Comparison of ENCODE assay signal across 9 mouse cellular contexts in genomic region chr3:89354816-89355511, GRCm38 (mm10). TPM values are rescaled to one million over a fixed set of nuclear protein-coding genes. Genes with fewer than 3 reads are reported as not detected.
DNase-seq lines count a peak whose midpoint lies in the region; ATAC-seq and TF ChIP-seq lines count a peak whose summit lies in the region.
"Had no signal": no experiment of that assay in that cellular context is flagged by ENCODE, and none has a peak within 500 bp of the region (broad histone marks: within the 10 kb centered on the region; RNA-seq: fewer than 3 reads in every experiment).

No protein-coding gene starts in this region.

- H3K4me2 ChIP-seq in heart, postnatal 0 days (ENCODE audit: low read depth, low read length) = no peak overlapping the region
- H3K4me2 ChIP-seq in lung, embryonic 15.5 days = 0 out of 2 replicates have a peak overlapping the region, but pooled peaks have one; percentile 18
- H3K4me2 ChIP-seq: heart, embryonic 15.5 days had no signal

- no peak for TF ChIP-seq EP300 in heart, postnatal 0 days (IDR thresholded peaks at IDR 0.05; ENCODE audit: low read depth)

- DNase-seq in CD4-positive, CD25-positive, alpha-beta regulatory T cell, adult 2 months (ENCODE audit: low read depth, low spot score) = peak; percentile 88
- peak; percentile 94 for DNase-seq in adrenal gland, postnatal 10 days
- peak; percentile 63 for DNase-seq in embryo, embryonic 11.5 days (ENCODE audit: low read depth, low spot score)
- DNase-seq in heart, postnatal 0 days (ENCODE audit: low spot score) = peak; percentile 71
- DNase-seq in layer of hippocampus, adult 11-12 months (ENCODE audit: low spot score) = peak; percentile 92
- peak; percentile 84 for DNase-seq in right cerebral cortex, adult 18-20 months
- DNase-seq in urinary bladder, adult 18-20 months (ENCODE audit: low spot score in 2 of 2) = peak; percentile 75 to 80

- no peaks in the 10 kb centered on the region for H3K36me3 ChIP-seq in heart, postnatal 0 days (replicated peaks; ENCODE audit: control insufficient read depth, insufficient read depth, low read length)
- no peaks in the 10 kb centered on the region for H3K36me3 ChIP-seq in lung, embryonic 15.5 days
- H3K36me3 ChIP-seq: heart, embryonic 15.5 days had no signal

- H3K9ac ChIP-seq in heart, postnatal 0 days (replicated peaks; ENCODE audit: low read depth, low read length) = no peak overlapping the region
- H3K9ac ChIP-seq in lung, embryonic 15.5 days = no peak overlapping the region
- H3K9ac ChIP-seq: heart, embryonic 15.5 days had no signal

- H3K4me1 ChIP-seq in heart, postnatal 0 days (ENCODE audit: control insufficient read depth, insufficient read depth) = peaks cover 7% of the 10 kb centered on the region; the same call in 1 of the 2 replicates
- H3K4me1 ChIP-seq in lung, embryonic 15.5 days = peaks cover 15% of the 10 kb centered on the region

- TF ChIP-seq CTCF in heart, postnatal 0 days (IDR thresholded peaks at IDR 0.05; ENCODE audit: low read depth) = peak; percentile 86

- 14% methylated on average over 5 of the region's 5 CpGs for WGBS in heart, postnatal 0 days
- WGBS in lung, embryonic 15.5 days = 13% methylated on average over 5 of the region's 5 CpGs

- no peak overlapping the region for H3K4me3 ChIP-seq in heart, postnatal 0 days (ENCODE audit: low read depth, low read length)
- no peak overlapping the region for H3K4me3 ChIP-seq in lung, embryonic 15.5 days
- H3K4me3 ChIP-seq: heart, embryonic 15.5 days had no signal

- H3K27me3 ChIP-seq in heart, postnatal 0 days (ENCODE audit: control insufficient read depth, insufficient read depth, low read length) = peaks cover 29% of the 10 kb centered on the region; the same call in 1 of the 2 replicates
- no peaks in the 10 kb centered on the region; the same call in none of the 2 replicates for H3K27me3 ChIP-seq in lung, embryonic 15.5 days

- H3K9me3 ChIP-seq in heart, postnatal 0 days (replicated peaks; ENCODE audit: control insufficient read depth, low read length) = no peaks in the 10 kb centered on the region
- no peaks in the 10 kb centered on the region for H3K9me3 ChIP-seq in lung, embryonic 15.5 days
- H3K9me3 ChIP-seq: heart, embryonic 15.5 days had no signal

- peak overlapping the region; percentile 58 for H3K27ac ChIP-seq in heart, postnatal 0 days (ENCODE audit: low read depth)
- 0 out of 2 replicates have a peak overlapping the region, but pooled peaks have one; percentile 10 for H3K27ac ChIP-seq in lung, embryonic 15.5 days
- H3K27ac ChIP-seq: heart, embryonic 15.5 days had no signal

- ATAC-seq in heart, postnatal 0 days (ENCODE audit: insufficient read depth, low read depth) = peak; percentile 67
- peak; percentile 48; the same call in 1 of the 2 replicates for ATAC-seq in lung, embryonic 15.5 days (ENCODE audit: borderline replicate concordance, extremely low read depth, low FRiP score, low TSS enrichment)

RNA-seq across cellular contexts. Expression of gene Adam15, which starts 5.2 kb away (rescaled TPM):
- total RNA-seq in adrenal gland, postnatal 10 days (2021) = 10 to 100 TPM; 62.8 to 68.9 TPM
- total RNA-seq in heart, postnatal 0 days (2014; rRNA removed; ENCODE audit: low replicate concordance) = 99.0 and 115 TPM in 2 replicates
- 72.3 and 82.2 TPM in 2 replicates for polyA plus RNA-seq in heart, postnatal 0 days (2015; fragmentation: Nextera tagmentation; extraction: Ambion mirVana)
- polyA plus RNA-seq in lung, embryonic 15.5 days (2015; fragmentation: Nextera tagmentation; extraction: Ambion mirVana) = 61.5 and 63.0 TPM in 2 replicates

RNA-seq across cellular contexts. Expression of gene Dcst2, which starts 6.8 kb away (rescaled TPM):
- total RNA-seq in adrenal gland, postnatal 10 days (2021) = under 1 TPM; 0.48 to 0.82 TPM
- 0.39 TPM in 1 of 2 replicates, not detected in the other for total RNA-seq in heart, postnatal 0 days (2014; rRNA removed; ENCODE audit: low replicate concordance)
- polyA plus RNA-seq in heart, postnatal 0 days (2015; fragmentation: Nextera tagmentation; extraction: Ambion mirVana) = 0.07 TPM in 1 of 2 replicates, not detected in the other
- 0.11 and 0.19 TPM in 2 replicates for polyA plus RNA-seq in lung, embryonic 15.5 days (2015; fragmentation: Nextera tagmentation; extraction: Ambion mirVana)
- polyA plus RNA-seq: heart, embryonic 15.5 days had no signal

RNA-seq across cellular contexts. Expression of gene Dcst1, which starts 10.1 kb away (rescaled TPM):
- under 1 TPM in 1 of 2 experiments, not detected in 1; 0.45 TPM for total RNA-seq in adrenal gland, postnatal 10 days (2021)
- total RNA-seq in heart, postnatal 0 days (2014; rRNA removed; ENCODE audit: low replicate concordance) = 0.50 TPM in 1 of 2 replicates, not detected in the other
- polyA plus RNA-seq in heart, postnatal 0 days (2015; fragmentation: Nextera tagmentation; extraction: Ambion mirVana) = 0.10 and 0.29 TPM in 2 replicates
- 0.21 TPM in 1 of 2 replicates, not detected in the other for polyA plus RNA-seq in lung, embryonic 15.5 days (2015; fragmentation: Nextera tagmentation; extraction: Ambion mirVana)

RNA-seq across cellular contexts. Expression of gene Efna4, which starts 17.1 kb away (rescaled TPM):
- total RNA-seq in adrenal gland, postnatal 10 days (2021) = 1 to 10 TPM; 1.7 to 2.2 TPM
- total RNA-seq in heart, postnatal 0 days (2014; rRNA removed; ENCODE audit: low replicate concordance) = 2.7 and 7.2 TPM in 2 replicates
- 2.6 and 3.5 TPM in 2 replicates for polyA plus RNA-seq in heart, postnatal 0 days (2015; fragmentation: Nextera tagmentation; extraction: Ambion mirVana)
- 29.0 and 29.9 TPM in 2 replicates for polyA plus RNA-seq in lung, embryonic 15.5 days (2015; fragmentation: Nextera tagmentation; extraction: Ambion mirVana)

RNA-seq across cellular contexts. Expression of gene Efna3, which starts 32.2 kb away (rescaled TPM):
- under 1 TPM; 0.51 to 0.73 TPM for total RNA-seq in adrenal gland, postnatal 10 days (2021)
- total RNA-seq in heart, postnatal 0 days (2014; rRNA removed; ENCODE audit: low replicate concordance) = not detected in 2 replicates
- polyA plus RNA-seq in heart, postnatal 0 days (2015; fragmentation: Nextera tagmentation; extraction: Ambion mirVana) = 0.12 and 0.44 TPM in 2 replicates
- 5.8 and 6.0 TPM in 2 replicates for polyA plus RNA-seq in lung, embryonic 15.5 days (2015; fragmentation: Nextera tagmentation; extraction: Ambion mirVana)
